Mouse (Mus musculus) forebrain, embryonic 12.5 days (tissue): ENCODE data around the gene Trim9. TPM values are rescaled to one million over a fixed set of nuclear protein-coding genes. Genes with fewer than 3 reads are reported as not detected.

Source experiments
- ATAC-seq: fragments of 200-750 bp; cut with Nextera tagmentation; 2 replicates; pipeline ENCODE4 v1.8.0; 2017; ENCODE audit warnings: moderate TSS enrichment; ENCODE audit not compliant: low FRiP score
- H3K27ac ChIP-seq: fragments of 300-500 bp; sonication (generic); 2 replicates; pipeline ENCODE4 v1.5.1; 2016; ENCODE audit warnings: mild to moderate bottlenecking
- H3K27me3 ChIP-seq: fragments of 300-500 bp; sonication (generic); 2 replicates; pipeline ENCODE4 v1.6.1; 2016; ENCODE audit warnings: mild to moderate bottlenecking
- H3K36me3 ChIP-seq: fragments of 300-500 bp; sonication (generic); replicated peaks from 2 replicates; pipeline ENCODE4 v1.6.1; 2016; ENCODE audit warnings: mild to moderate bottlenecking
- H3K4me1 ChIP-seq: fragments of 300-500 bp; sonication (generic); 2 replicates; pipeline ENCODE4 v1.6.1; 2016
- H3K4me2 ChIP-seq: fragments of 300-500 bp; sonication (generic); 2 replicates; pipeline ENCODE4 v1.6.1; 2016; ENCODE audit warnings: mild to moderate bottlenecking, moderate library complexity
- H3K4me3 ChIP-seq: fragments of 300-500 bp; sonication (generic); replicated peaks from 2 replicates; pipeline ENCODE4 v1.5.1; 2016; ENCODE audit warnings: mild to moderate bottlenecking
- H3K9ac ChIP-seq: fragments of 300-500 bp; sonication (generic); 2 replicates; pipeline ENCODE4 v1.6.1; 2016; ENCODE audit warnings: mild to moderate bottlenecking
- H3K9me3 ChIP-seq: fragments of 300-500 bp; sonication (generic); 2 replicates; pipeline ENCODE4 v1.6.1; 2016
- WGBS: fragments of 180-500 bp; shearing (Covaris S2); methylation state at CpG from one replicate; pipeline ENCODE4 v1.1.7; 2016; 5-methylcytosine and 5-hydroxymethylcytosine counted together
- polyA plus RNA-seq: library from polyadenylated mRNA; unstranded; fragments of >200 nt; fragmentation: Nextera tagmentation; extraction: Ambion mirVana; gene quantifications from 2 replicates; pipeline ENCODE4 v1.2.1, GENCODE M21; 2016

Trim9 gene
- polyA plus RNA-seq, 1 experiment from 2014 or later: 18.1 TPM

GRCm38 (mm10) chr12:70239741-70240140 lies 107.7 kb downstream of the Trim9 start:
- Histone ChIP-seq H3K9ac (no peak overlapping the region), H3K4me1 (peaks cover 14% of the 10 kb centered on the region), H3K36me3 (no peaks in the 10 kb centered on the region), H3K4me2 (no peak overlapping the region), H3K27ac (no peak overlapping the region), H3K27me3 (no peaks in the 10 kb centered on the region), H3K9me3 (no peaks in the 10 kb centered on the region), H3K4me3 (no peak overlapping the region)
- ATAC-seq: no peak
- WGBS: 82% methylated on average over 5 of the region's 5 CpGs

GRCm38 (mm10) chr12:70238604-70239003 lies 108.8 kb downstream of the Trim9 start:
- Histone ChIP-seq H3K9me3 (no peaks in the 10 kb centered on the region), H3K4me3 (no peak overlapping the region), H3K4me1 (peaks cover 14% of the 10 kb centered on the region), H3K27ac (0 out of 2 replicates have a peak overlapping the region, but pooled peaks have one; percentile 6), H3K4me2 (no peak overlapping the region), H3K27me3 (peaks cover 3% of the 10 kb centered on the region; the same call in 1 of the 2 replicates), H3K36me3 (no peaks in the 10 kb centered on the region), H3K9ac (no peak overlapping the region)
- peak; percentile 62; the same call in 1 of the 2 replicates for ATAC-seq
- 55% methylated on average over 8 of the region's 8 CpGs for WGBS

- Histone ChIP-seq H3K27me3 (peaks cover 10% of the 10 kb centered on the region), H3K4me1 (peaks cover 22% of the 10 kb centered on the region), H3K9me3 (no peaks in the 10 kb centered on the region), H3K4me2 (peak overlapping the region; percentile 52), H3K27ac (no peak overlapping the region), H3K36me3 (no peaks in the 10 kb centered on the region), H3K9ac (no peak overlapping the region), H3K4me3 (peak overlapping the region; percentile 26)
- peak; percentile 78 for ATAC-seq
- 8% methylated on average over 13 of the region's 13 CpGs for WGBS
Observed at GRCm38 (mm10) chr12:70234938-70235484, 112.4 kb downstream of the Trim9 start.

- Histone ChIP-seq H3K27me3 (peaks cover 12% of the 10 kb centered on the region), H3K4me1 (peaks cover 22% of the 10 kb centered on the region), H3K9ac (no peak overlapping the region), H3K4me3 (no peak overlapping the region), H3K4me2 (no peak overlapping the region), H3K36me3 (no peaks in the 10 kb centered on the region), H3K9me3 (no peaks in the 10 kb centered on the region), H3K27ac (no peak overlapping the region)
- peak; percentile 81 for ATAC-seq
- WGBS: 23% methylated on average over 6 of the region's 6 CpGs
Observed at GRCm38 (mm10) chr12:70234411-70234810, 113.0 kb downstream of the Trim9 start.

- Histone ChIP-seq H3K4me1 (peaks cover 17% of the 10 kb centered on the region), H3K36me3 (no peaks in the 10 kb centered on the region), H3K4me2 (no peak overlapping the region), H3K27me3 (peaks cover 14% of the 10 kb centered on the region), H3K4me3 (no peak overlapping the region), H3K9me3 (no peaks in the 10 kb centered on the region), H3K27ac (no peak overlapping the region), H3K9ac (no peak overlapping the region)
- WGBS: 92% methylated on average over 6 of the region's 6 CpGs
- ATAC-seq: no peak
Observed at GRCm38 (mm10) chr12:70233637-70234315, 113.6 kb downstream of the Trim9 start.

GRCm38 (mm10) chr12:70232020-70232544 lies 115.3 kb downstream of the Trim9 start:
- H3K27ac ChIP-seq: no peak overlapping the region
- H3K9me3 ChIP-seq: no peaks in the 10 kb centered on the region
- peaks cover 20% of the 10 kb centered on the region for H3K4me1 ChIP-seq
- no peak overlapping the region for H3K4me2 ChIP-seq
- H3K27me3 ChIP-seq: peaks cover 27% of the 10 kb centered on the region
- no peak for ATAC-seq
- H3K9ac ChIP-seq: no peak overlapping the region
- no peak overlapping the region for H3K4me3 ChIP-seq
- H3K36me3 ChIP-seq: no peaks in the 10 kb centered on the region
- 22% methylated on average over 5 of the region's 5 CpGs for WGBS

- Histone ChIP-seq H3K9ac (no peak within 1 kb of the TSS), H3K9me3 (no peaks in the 10 kb centered on the region), H3K27me3 (peaks cover 35% of the 10 kb centered on the region), H3K4me2 (no peak within 1 kb of the TSS), H3K4me1 (peaks cover 27% of the 10 kb centered on the region), H3K36me3 (no peaks in the 10 kb centered on the region), H3K4me3 (no peak within 1 kb of the TSS), H3K27ac (no peak within 1 kb of the TSS)
- 78% methylated on average over 2 of the region's 2 CpGs for WGBS
- ATAC-seq: no peak
Observed at GRCm38 (mm10) chr12:70231294-70231693, 116.1 kb downstream of the Trim9 start, which contains the start of gene Pygl. Pygl (minus strand) TSS chr12:70231488.

GRCm38 (mm10) chr12:70228155-70228554 lies 119.3 kb downstream of the Trim9 start:
- no peak overlapping the region for H3K27ac ChIP-seq
- no peaks in the 10 kb centered on the region for H3K9me3 ChIP-seq
- peaks cover 24% of the 10 kb centered on the region for H3K4me1 ChIP-seq
- H3K4me2 ChIP-seq: peak overlapping the region; percentile 89; the same call in 1 of the 2 replicates
- no peaks in the 10 kb centered on the region for H3K36me3 ChIP-seq
- peaks cover 36% of the 10 kb centered on the region for H3K27me3 ChIP-seq
- no peak overlapping the region for H3K9ac ChIP-seq
- 64% methylated on average over 11 of the region's 11 CpGs for WGBS
- H3K4me3 ChIP-seq: no peak overlapping the region
- ATAC-seq: no peak

- H3K9ac ChIP-seq: peak overlapping the region; percentile 59
- no peak overlapping the region for H3K27ac ChIP-seq
- peak; percentile 69 for ATAC-seq
- peaks cover 30% of the 10 kb centered on the region for H3K27me3 ChIP-seq
- no peaks in the 10 kb centered on the region for H3K9me3 ChIP-seq
- peaks cover 28% of the 10 kb centered on the region for H3K4me1 ChIP-seq
- H3K4me3 ChIP-seq: peak overlapping the region; percentile 49
- no peaks in the 10 kb centered on the region for H3K36me3 ChIP-seq
- peak overlapping the region; percentile 89 for H3K4me2 ChIP-seq
- WGBS: 1% methylated on average over 52 of the region's 52 CpGs
Observed at GRCm38 (mm10) chr12:70227121-70227932, 120.1 kb downstream of the Trim9 start.

- H3K27ac ChIP-seq: no peak overlapping the region
- peak overlapping the region; percentile 49 for H3K4me3 ChIP-seq
- ATAC-seq: no peak
- H3K27me3 ChIP-seq: peaks cover 30% of the 10 kb centered on the region
- peak overlapping the region; percentile 59; the same call in 1 of the 2 replicates for H3K9ac ChIP-seq
- no peaks in the 10 kb centered on the region for H3K36me3 ChIP-seq
- H3K4me2 ChIP-seq: peak overlapping the region; percentile 89
- H3K4me1 ChIP-seq: peaks cover 22% of the 10 kb centered on the region
- H3K9me3 ChIP-seq: no peaks in the 10 kb centered on the region
- 29% methylated on average over 5 of the region's 5 CpGs for WGBS
Observed at GRCm38 (mm10) chr12:70226655-70227054, 120.8 kb downstream of the Trim9 start.

GRCm38 (mm10) chr12:70223331-70223730 lies 124.1 kb downstream of the Trim9 start:
- Histone ChIP-seq H3K9me3 (no peaks in the 10 kb centered on the region), H3K27me3 (peaks cover 22% of the 10 kb centered on the region), H3K27ac (no peak overlapping the region), H3K36me3 (no peaks in the 10 kb centered on the region), H3K4me1 (peaks cover 20% of the 10 kb centered on the region), H3K9ac (no peak overlapping the region), H3K4me2 (no peak overlapping the region), H3K4me3 (no peak overlapping the region)
- WGBS: 67% methylated on average over 4 of the region's 4 CpGs
- no peak for ATAC-seq

GRCm38 (mm10) chr12:70221425-70221824 lies 126.0 kb downstream of the Trim9 start:
- no peak overlapping the region for H3K27ac ChIP-seq
- H3K4me3 ChIP-seq: no peak overlapping the region
- no peaks in the 10 kb centered on the region for H3K9me3 ChIP-seq
- no peak overlapping the region for H3K9ac ChIP-seq
- peaks cover 6% of the 10 kb centered on the region for H3K27me3 ChIP-seq
- H3K36me3 ChIP-seq: no peaks in the 10 kb centered on the region
- H3K4me1 ChIP-seq: peaks cover 6% of the 10 kb centered on the region; the same call in 1 of the 2 replicates
- WGBS: 84% methylated on average over 5 of the region's 5 CpGs
- no peak overlapping the region for H3K4me2 ChIP-seq
- no peak for ATAC-seq
